Mouse (Mus musculus) testis, adult 2 months (tissue): ENCODE results near the gene Kat6b. TPM values are rescaled to one million over a fixed set of nuclear protein-coding genes. Genes with fewer than 3 reads are reported as not detected.
A peak's percentile ranks its signal among the peaks of the same experiment; 100 is the strongest.

Experiments used
- H3K27ac ChIP-seq: fragments of 200-500 bp; 2 replicates; pipeline ENCODE4 v1.5.1; 2012; ENCODE audit warnings: low read depth, low read length; ENCODE audit not compliant: control insufficient read depth, insufficient read depth
- H3K27me3 ChIP-seq: fragments of 200-500 bp; 2 replicates; pipeline ENCODE4 v1.6.1; 2012; ENCODE audit warnings: mild to moderate bottlenecking, low read length, moderate library complexity; ENCODE audit not compliant: control insufficient read depth, insufficient read depth
- H3K36me3 ChIP-seq: fragments of 200-500 bp; 2 replicates; pipeline ENCODE4 v1.6.1; 2012; ENCODE audit warnings: mild to moderate bottlenecking, low read length; ENCODE audit not compliant: control insufficient read depth, insufficient read depth
- H3K4me1 ChIP-seq: fragments of 200-500 bp; 2 replicates; pipeline ENCODE4 v1.6.1; 2012; ENCODE audit warnings: low read length; ENCODE audit not compliant: control insufficient read depth, insufficient read depth
- H3K4me3 ChIP-seq: fragments of 200-500 bp; 2 replicates; pipeline ENCODE4 v1.5.1; 2012; ENCODE audit warnings: low read depth, mild to moderate bottlenecking, low read length, moderate library complexity, mixed read lengths; ENCODE audit not compliant: control insufficient read depth
- CTCF ChIP-seq: fragments of 200-500 bp; IDR thresholded peaks from 2 replicates; pipeline ENCODE4 v1.5.1; 2012; ENCODE audit warnings: low read depth, mild to moderate bottlenecking, inconsistent platforms, low read length, moderate library complexity; ENCODE audit not compliant: control insufficient read depth, insufficient read depth, insufficient replicate concordance
- POLR2A ChIP-seq: fragments of 200-500 bp; IDR thresholded peaks from 2 replicates; pipeline ENCODE4 v1.6.1; 2012; ENCODE audit warnings: low read depth, mild to moderate bottlenecking, inconsistent platforms, low read length, moderate library complexity; ENCODE audit not compliant: control insufficient read depth
- polyA plus RNA-seq: library from polyadenylated mRNA; depleted of rRNA; stranded (reverse); fragments of >200 nt; gene quantifications from 2 replicates; pipeline ENCODE4 v1.2.3, GENCODE M21; 2012

Kat6b gene
- polyA plus RNA-seq, 1 experiment: 7.6 TPM

DNA sequence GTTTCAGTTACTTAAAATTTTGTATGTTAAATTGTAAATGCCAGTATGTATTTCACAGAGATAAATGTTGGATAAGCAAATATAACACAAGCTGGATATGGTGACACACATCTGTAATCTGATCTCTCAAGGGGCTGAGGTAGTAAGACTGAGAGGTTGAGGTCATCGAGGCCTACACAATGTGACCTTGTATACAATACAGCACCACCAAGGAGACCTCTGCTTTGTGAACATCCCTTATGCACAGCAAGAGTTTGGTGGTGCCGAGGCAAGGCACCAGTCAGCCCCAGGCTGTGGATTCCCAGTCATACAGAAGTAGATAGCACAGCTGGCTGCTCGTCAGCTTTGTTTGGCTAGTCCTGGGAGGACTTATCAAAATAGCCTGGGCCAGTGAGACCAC, 59.1 kb downstream of the Kat6b start:
- H3K27ac ChIP-seq: no peak overlapping the region
- no peak overlapping the region for H3K4me3 ChIP-seq
- no peaks in the 10 kb centered on the region for H3K36me3 ChIP-seq
- no peaks in the 10 kb centered on the region for H3K27me3 ChIP-seq
- peaks cover 4% of the 10 kb centered on the region; the same call in 1 of the 2 replicates for H3K4me1 ChIP-seq
- TF ChIP-seq POLR2A (no peak), CTCF (no peak)

DNA sequence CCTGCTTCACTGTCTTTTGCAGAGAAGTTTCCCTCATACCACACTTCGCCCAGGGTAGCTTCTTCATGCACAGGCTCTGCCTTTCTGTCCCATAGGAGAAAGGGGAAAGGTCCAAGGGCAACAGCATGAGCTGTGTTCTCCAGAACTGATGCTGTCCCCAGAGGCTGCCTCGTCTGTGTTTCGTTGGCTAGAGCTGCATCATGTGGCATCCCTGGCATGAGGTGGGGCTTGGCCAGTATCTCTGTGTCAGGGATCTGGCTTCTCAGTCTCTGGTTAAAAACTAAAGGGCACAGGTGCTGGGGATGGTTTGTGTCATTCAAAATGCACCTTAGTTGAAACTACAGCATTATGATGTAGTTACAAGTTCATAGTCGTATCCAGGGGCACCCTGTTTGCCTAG, 64.3 kb downstream of the Kat6b start:
- H3K36me3 ChIP-seq: no peaks in the 10 kb centered on the region
- no peak for TF ChIP-seq POLR2A
- TF ChIP-seq CTCF: no peak
- peak overlapping the region; percentile 74 for H3K4me3 ChIP-seq
- peak overlapping the region; percentile 36 for H3K27ac ChIP-seq
- H3K4me1 ChIP-seq: peaks cover 5% of the 10 kb centered on the region
- no peaks in the 10 kb centered on the region for H3K27me3 ChIP-seq

DNA sequence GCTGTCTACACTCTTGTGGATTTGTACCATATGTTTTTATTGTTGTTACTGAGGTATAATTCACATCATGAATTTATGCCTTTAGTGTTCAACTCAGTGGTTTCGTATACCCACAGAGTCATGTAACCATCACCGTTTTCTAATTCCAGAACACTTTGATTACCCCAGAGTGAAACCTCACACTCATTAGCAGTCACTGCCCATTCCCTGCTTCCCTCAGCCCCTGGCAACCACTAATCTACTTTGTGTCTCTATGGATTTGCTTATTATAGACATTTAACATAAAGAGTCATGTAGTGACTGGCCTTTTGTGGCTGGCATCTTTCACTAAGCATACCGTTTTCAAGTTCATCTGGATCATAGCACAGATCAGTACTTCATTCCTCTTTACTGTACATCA, 65.1 kb downstream of the Kat6b start:
- no peak overlapping the region for H3K4me3 ChIP-seq
- H3K4me1 ChIP-seq: peaks cover 5% of the 10 kb centered on the region
- H3K27me3 ChIP-seq: no peaks in the 10 kb centered on the region
- no peaks in the 10 kb centered on the region for H3K36me3 ChIP-seq
- TF ChIP-seq POLR2A: no peak
- no peak for TF ChIP-seq CTCF
- H3K27ac ChIP-seq: no peak overlapping the region

DNA sequence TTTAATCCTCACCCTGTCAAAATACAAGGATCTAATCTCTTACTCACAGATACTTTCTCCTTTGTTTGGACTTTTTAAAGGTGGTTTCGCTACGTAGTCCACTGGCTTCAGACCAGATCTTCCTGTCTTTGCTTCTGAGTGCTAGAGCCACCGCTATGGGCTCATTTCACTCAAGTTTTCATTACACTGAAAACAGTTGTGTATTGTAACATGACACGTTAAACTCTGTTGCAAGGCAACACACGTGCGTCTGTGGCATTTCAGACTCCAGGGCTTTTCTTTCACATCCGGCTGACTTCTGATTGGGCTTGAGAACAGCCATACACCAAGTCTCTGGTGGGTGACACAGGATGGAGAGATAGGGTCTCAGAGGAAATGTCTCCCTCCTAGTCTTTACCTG, 66.1 kb downstream of the Kat6b start:
- no peak overlapping the region for H3K27ac ChIP-seq
- no peak for TF ChIP-seq POLR2A
- peaks cover 5% of the 10 kb centered on the region for H3K4me1 ChIP-seq
- no peaks in the 10 kb centered on the region for H3K27me3 ChIP-seq
- no peaks in the 10 kb centered on the region for H3K36me3 ChIP-seq
- H3K4me3 ChIP-seq: no peak overlapping the region

DNA sequence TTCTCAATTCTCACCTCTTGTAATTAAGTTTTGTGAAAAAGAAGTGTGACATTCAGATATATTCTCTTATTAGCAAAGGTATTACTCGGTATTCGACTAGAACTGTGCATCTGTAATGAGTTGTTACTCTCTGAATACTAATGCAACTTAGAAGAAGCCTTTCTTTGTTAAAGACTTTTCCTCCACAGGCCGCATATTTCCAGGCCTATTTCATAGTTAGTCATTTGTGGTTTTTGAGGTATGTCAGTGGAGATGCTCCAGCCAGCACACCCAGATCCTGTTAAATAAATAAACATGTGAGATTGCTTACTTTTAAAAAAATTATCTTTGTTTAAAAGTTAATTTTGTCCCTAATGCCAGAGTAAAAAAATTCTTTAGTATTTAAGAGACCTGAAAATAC, 66.7 kb downstream of the Kat6b start:
- Histone ChIP-seq H3K27me3 (no peaks in the 10 kb centered on the region), H3K4me3 (no peak overlapping the region), H3K36me3 (no peaks in the 10 kb centered on the region), H3K27ac (no peak overlapping the region), H3K4me1 (peaks cover 5% of the 10 kb centered on the region)
- TF ChIP-seq CTCF (no peak), POLR2A (no peak)

DNA sequence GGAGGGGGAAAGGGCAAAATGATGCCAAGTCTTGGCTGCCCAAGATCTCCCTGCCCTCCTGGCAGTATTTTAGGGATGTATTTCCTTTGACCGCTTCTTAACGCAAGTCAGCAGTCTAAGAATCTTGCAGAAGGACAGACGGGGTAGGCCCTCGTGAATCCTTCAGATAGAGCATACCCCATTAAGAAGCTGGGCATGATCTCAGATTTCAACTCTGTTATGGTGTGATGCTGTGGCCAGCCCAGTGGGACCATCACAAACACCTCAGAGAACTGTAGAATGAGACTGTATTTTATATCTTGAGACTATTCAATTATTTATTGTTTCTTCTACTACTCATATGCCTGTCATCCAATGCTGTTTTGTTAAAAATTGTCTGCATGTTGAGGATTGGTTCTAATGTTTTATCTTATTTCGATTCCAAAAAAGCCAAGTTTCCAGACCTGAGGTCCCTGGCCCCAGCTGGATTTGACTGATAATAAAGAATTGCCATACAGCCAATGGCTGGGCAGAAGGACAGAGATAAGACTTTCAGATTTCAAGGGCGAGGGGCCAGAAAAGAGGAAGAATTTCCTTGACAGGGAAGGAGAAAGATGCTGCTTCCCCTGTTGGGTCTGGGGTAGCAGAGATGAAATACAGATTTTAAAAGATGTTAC, 67.8 kb downstream of the Kat6b start:
- Histone ChIP-seq H3K36me3 (no peaks in the 10 kb centered on the region), H3K4me3 (no peak overlapping the region), H3K4me1 (peaks cover 5% of the 10 kb centered on the region), H3K27me3 (no peaks in the 10 kb centered on the region), H3K27ac (no peak overlapping the region)
- TF ChIP-seq CTCF (no peak), POLR2A (no peak)

DNA sequence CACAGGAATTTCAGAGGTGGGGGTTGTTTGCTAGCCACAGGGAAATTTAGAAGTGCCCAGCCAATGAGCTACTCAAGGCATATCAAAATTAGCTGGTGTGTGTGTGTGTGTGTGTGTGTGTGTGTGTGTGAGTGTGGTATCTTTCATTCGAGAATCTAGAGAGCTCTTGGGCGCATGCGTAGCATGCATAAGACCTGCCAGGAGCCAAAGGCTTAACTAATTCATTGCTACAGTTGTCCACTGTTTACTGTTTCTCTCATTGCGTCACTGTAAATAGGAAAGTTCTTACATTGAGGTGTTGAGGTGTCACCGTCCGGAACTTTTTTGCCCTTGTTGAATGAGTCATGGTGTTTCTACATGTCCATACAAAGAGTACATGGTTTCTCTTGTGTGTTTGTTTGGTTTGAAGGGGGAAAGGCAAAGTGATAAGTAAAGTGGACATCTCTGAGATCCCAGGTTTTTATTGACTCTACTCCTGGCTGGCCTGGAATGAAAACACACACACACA, 68.4 kb downstream of the Kat6b start:
- Histone ChIP-seq H3K4me3 (no peak overlapping the region), H3K27ac (no peak overlapping the region), H3K4me1 (peaks cover 5% of the 10 kb centered on the region), H3K36me3 (no peaks in the 10 kb centered on the region), H3K27me3 (no peaks in the 10 kb centered on the region)
- TF ChIP-seq POLR2A (no peak), CTCF (no peak)

DNA sequence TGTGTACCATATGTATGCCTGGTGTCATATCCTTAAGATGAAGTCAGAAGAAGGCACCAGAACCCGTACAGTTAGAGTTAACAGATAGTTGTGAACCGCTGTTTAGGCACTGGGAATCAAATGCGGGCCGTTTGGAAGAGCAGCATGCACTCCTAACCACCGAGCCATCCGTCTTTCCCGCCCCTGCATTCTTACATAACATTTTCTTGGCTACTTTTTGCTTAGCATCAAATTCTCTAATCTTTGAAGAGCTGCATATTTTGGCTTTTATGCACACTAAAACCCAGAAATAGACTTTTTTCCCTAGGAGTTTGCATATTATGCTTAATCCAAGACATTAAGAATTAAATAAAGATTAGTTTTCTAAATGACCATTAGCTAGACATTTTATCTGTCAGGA, 69.3 kb downstream of the Kat6b start:
- Histone ChIP-seq H3K4me1 (peaks cover under 1% of the 10 kb centered on the region; the same call in 1 of the 2 replicates), H3K4me3 (no peak overlapping the region), H3K27ac (no peak overlapping the region), H3K27me3 (no peaks in the 10 kb centered on the region), H3K36me3 (no peaks in the 10 kb centered on the region)
- no peak for TF ChIP-seq POLR2A
- no peak for TF ChIP-seq CTCF
